Mouse (Mus musculus): Measurements from ENCODE around the gene Psmb8. TPM values are rescaled to one million over a fixed set of nuclear protein-coding genes. Genes with fewer than 3 reads are reported as not detected.
A peak's percentile ranks its signal among the peaks of the same experiment; 100 is the strongest.

Gene Psmb8
- total and polyA plus RNA-seq, 2 experiments from 2014 or later, result 2.8 to 4.2 TPM

GRCm38 (mm10) chr17:34179019-34179418 lies 18.5 kb upstream of the Psmb8 start:
- no peak for TF ChIP-seq CTCF (IDR thresholded peaks at IDR 0.05)
- no peak for DNase-seq (ENCODE audit: low spot score)
- 70% methylated on average over 6 of the region's 6 CpGs for WGBS

GRCm38 (mm10) chr17:34179913-34180859 lies 17.3 kb upstream of the Psmb8 start:
- TF ChIP-seq CTCF (IDR thresholded peaks at IDR 0.05), result no peak
- Histone ChIP-seq H3K9ac (replicated peaks; ENCODE audit: low read length, poor library complexity, severe bottlenecking) (no peak overlapping the region), H3K27ac (ENCODE audit: low read depth, low read length) (no peak overlapping the region), H3K9me3 (ENCODE audit: low read length) (no peaks in the 10 kb centered on the region), H3K36me3 (ENCODE audit: insufficient read depth, low read length) (no peaks in the 10 kb centered on the region), H3K4me3 (ENCODE audit: low read depth, low read length) (no peak overlapping the region), H3K4me1 (ENCODE audit: insufficient read depth, low read length) (no peaks in the 10 kb centered on the region), H3K27me3 (ENCODE audit: insufficient read depth, low read length) (0 out of 2 replicates have a peak, but pooled peaks cover 4% of the 10 kb centered on the region), H3K4me2 (ENCODE audit: low read depth, low read length, poor library complexity, severe bottlenecking) (no peak overlapping the region)
- no peak for ATAC-seq (ENCODE audit: low FRiP score)
- WGBS, result 74% methylated on average over 13 of the region's 13 CpGs
- DNase-seq (ENCODE audit: low spot score), result no peak

More at GRCm38 (mm10) chr17:34179019-34179418, 18.5 kb upstream of the Psmb8 start:
- H3K9me3 ChIP-seq (ENCODE audit: low read length), result no peaks in the 10 kb centered on the region
- H3K36me3 ChIP-seq (ENCODE audit: insufficient read depth, low read length), result no peaks in the 10 kb centered on the region
- H3K27ac ChIP-seq (ENCODE audit: low read depth, low read length), result no peak overlapping the region
- no peaks in the 10 kb centered on the region for H3K4me1 ChIP-seq (ENCODE audit: insufficient read depth, low read length)
- no peak overlapping the region for H3K9ac ChIP-seq (replicated peaks; ENCODE audit: low read length, poor library complexity, severe bottlenecking)
- no peaks in the 10 kb centered on the region for H3K27me3 ChIP-seq (ENCODE audit: insufficient read depth, low read length)
- H3K4me3 ChIP-seq (ENCODE audit: low read depth, low read length), result no peak overlapping the region
- no peak overlapping the region for H3K4me2 ChIP-seq (ENCODE audit: low read depth, low read length, poor library complexity, severe bottlenecking)
- no peak for ATAC-seq (ENCODE audit: low FRiP score)

GRCm38 (mm10) chr17:34183564-34184219 lies 13.8 kb upstream of the Psmb8 start:
- H3K4me2 ChIP-seq (ENCODE audit: low read depth, low read length, poor library complexity, severe bottlenecking), result no peak overlapping the region
- no peak for TF ChIP-seq CTCF (IDR thresholded peaks at IDR 0.05)
- no peaks in the 10 kb centered on the region for H3K36me3 ChIP-seq (ENCODE audit: insufficient read depth, low read length)
- H3K9ac ChIP-seq (replicated peaks; ENCODE audit: low read length, poor library complexity, severe bottlenecking), result no peak overlapping the region
- no peak overlapping the region for H3K4me3 ChIP-seq (ENCODE audit: low read depth, low read length)
- 76% methylated on average over 15 of the region's 15 CpGs for WGBS
- ATAC-seq (ENCODE audit: low FRiP score), result no peak
- DNase-seq (ENCODE audit: low spot score), result no peak
- H3K4me1 ChIP-seq (ENCODE audit: insufficient read depth, low read length), result peaks cover 3% of the 10 kb centered on the region
- no peak overlapping the region for H3K27ac ChIP-seq (ENCODE audit: low read depth, low read length)
- peaks cover 25% of the 10 kb centered on the region for H3K27me3 ChIP-seq (ENCODE audit: insufficient read depth, low read length)
- H3K9me3 ChIP-seq (ENCODE audit: low read length), result no peaks in the 10 kb centered on the region

DNA sequence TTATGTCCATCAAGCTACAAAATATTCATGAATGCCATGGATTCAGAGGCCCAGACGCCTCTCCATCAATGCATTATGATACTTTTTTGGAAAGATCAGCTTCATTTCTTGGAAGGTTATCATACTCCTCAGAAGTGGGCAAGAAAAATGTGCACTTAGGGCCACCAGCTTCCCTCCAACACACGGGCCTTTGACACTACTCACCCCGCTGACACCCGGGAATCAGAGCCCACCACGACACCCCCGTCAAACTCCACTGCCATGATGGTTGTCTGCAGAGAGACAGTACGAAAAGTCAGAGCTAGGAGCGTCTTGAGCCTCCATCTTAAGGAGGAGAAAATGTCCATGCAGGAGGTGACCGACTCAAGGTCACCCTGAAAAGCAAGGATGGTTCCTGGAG lies 12.0 kb upstream of the Psmb8 start:
- H3K4me3 ChIP-seq (ENCODE audit: low read depth, low read length), result no peak overlapping the region
- peaks cover 3% of the 10 kb centered on the region for H3K4me1 ChIP-seq (ENCODE audit: insufficient read depth, low read length)
- no peak overlapping the region for H3K9ac ChIP-seq (replicated peaks; ENCODE audit: low read length, poor library complexity, severe bottlenecking)
- DNase-seq (ENCODE audit: low spot score) (no peak), ATAC-seq (ENCODE audit: low FRiP score) (no peak)
- no peaks in the 10 kb centered on the region for H3K9me3 ChIP-seq (ENCODE audit: low read length)
- H3K4me2 ChIP-seq (ENCODE audit: low read depth, low read length, poor library complexity, severe bottlenecking), result no peak overlapping the region
- no peak overlapping the region for H3K27ac ChIP-seq (ENCODE audit: low read depth, low read length)
- 84% methylated on average over 9 of the region's 9 CpGs for WGBS
- TF ChIP-seq CTCF (IDR thresholded peaks at IDR 0.05), result no peak
- no peaks in the 10 kb centered on the region for H3K36me3 ChIP-seq (ENCODE audit: insufficient read depth, low read length)
- peaks cover 40% of the 10 kb centered on the region for H3K27me3 ChIP-seq (ENCODE audit: insufficient read depth, low read length)

GRCm38 (mm10) chr17:34186885-34187260 lies 10.6 kb upstream of the Psmb8 start:
- H3K27ac ChIP-seq (ENCODE audit: low read depth, low read length), result no peak overlapping the region
- 4% methylated on average over 14 of the region's 14 CpGs for WGBS
- peak overlapping the region; percentile 86 for H3K4me2 ChIP-seq (ENCODE audit: low read depth, low read length, poor library complexity, severe bottlenecking)
- H3K4me1 ChIP-seq (ENCODE audit: insufficient read depth, low read length), result peaks cover 3% of the 10 kb centered on the region
- peaks cover 45% of the 10 kb centered on the region for H3K27me3 ChIP-seq (ENCODE audit: insufficient read depth, low read length)
- H3K36me3 ChIP-seq (ENCODE audit: insufficient read depth, low read length), result no peaks in the 10 kb centered on the region
- H3K4me3 ChIP-seq (ENCODE audit: low read depth, low read length), result peak overlapping the region; percentile 55
- ATAC-seq (ENCODE audit: low FRiP score) (no peak; the same call in 1 of the 2 replicates), DNase-seq (ENCODE audit: low spot score) (no peak)
- no peaks in the 10 kb centered on the region for H3K9me3 ChIP-seq (ENCODE audit: low read length)
- peak overlapping the region; percentile 25 for H3K9ac ChIP-seq (replicated peaks; ENCODE audit: low read length, poor library complexity, severe bottlenecking)
- TF ChIP-seq CTCF (IDR thresholded peaks at IDR 0.05), result no peak
